Mouse (Mus musculus) liver, postnatal 0 days (tissue): ENCODE data around the gene Rpl35. TPM values are rescaled to one million over a fixed set of nuclear protein-coding genes. Genes with fewer than 3 reads are reported as not detected.

ENCODE experiments used
- ATAC-seq: fragments of 200-750 bp; cut with Nextera tagmentation; 2 replicates; pipeline ENCODE4 v1.8.0; 2017; ENCODE audit warnings: mild to moderate bottlenecking, moderate library complexity
- DNase-seq: peaks from one replicate; pipeline ENCODE4 v3.0.0-alpha.2; 2016
- H3K27ac ChIP-seq: fragments of 300-500 bp; sonication (generic); 2 replicates; pipeline ENCODE4 v1.5.1; 2014; ENCODE audit warnings: antibody characterized with exemption, moderate library complexity, mild to moderate bottlenecking, low read depth
- H3K27me3 ChIP-seq: fragments of 300-500 bp; sonication (generic); 2 replicates; pipeline ENCODE4 v1.6.1; 2014; ENCODE audit warnings: low read length, control low read depth, mixed read lengths; ENCODE audit not compliant: insufficient read depth
- H3K36me3 ChIP-seq: fragments of 300-500 bp; sonication (generic); replicated peaks from 2 replicates; pipeline ENCODE4 v1.6.1; 2014; ENCODE audit warnings: mild to moderate bottlenecking, control low read depth, low read length, moderate library complexity, mixed read lengths; ENCODE audit not compliant: insufficient read depth
- H3K4me1 ChIP-seq: fragments of 300-500 bp; sonication (generic); 2 replicates; pipeline ENCODE4 v1.6.1; 2014; ENCODE audit warnings: antibody characterized with exemption, mild to moderate bottlenecking, control low read depth; ENCODE audit not compliant: insufficient read depth
- H3K4me2 ChIP-seq: fragments of 300-500 bp; sonication (generic); 2 replicates; pipeline ENCODE4 v1.6.1; 2014; ENCODE audit warnings: low read depth, mild to moderate bottlenecking, low read length, moderate library complexity, mixed read lengths
- H3K4me3 ChIP-seq: fragments of 300-500 bp; sonication (generic); 2 replicates; pipeline ENCODE4 v1.5.1; 2014; ENCODE audit warnings: low read depth, low read length
- H3K9ac ChIP-seq: fragments of 300-500 bp; sonication (generic); replicated peaks from 2 replicates; pipeline ENCODE4 v1.6.1; 2014; ENCODE audit warnings: mild to moderate bottlenecking, moderate library complexity
- H3K9me3 ChIP-seq: fragments of 300-500 bp; sonication (generic); 2 replicates; pipeline ENCODE4 v1.6.1; 2016; ENCODE audit warnings: mild to moderate bottlenecking, control low read depth, low read length, mixed read lengths
- CTCF ChIP-seq: sonication (generic); IDR thresholded peaks from 2 replicates; pipeline ENCODE4 v1.5.1; 2016; ENCODE audit warnings: antibody characterized with exemption, low read depth
- EP300 ChIP-seq: IDR thresholded peaks from 2 replicates; pipeline ENCODE4 v1.6.1; 2016; ENCODE audit warnings: antibody characterized with exemption, low read depth, mild to moderate bottlenecking
- WGBS: fragments of 180-500 bp; shearing (Covaris S2); extraction: QIAGEN DNeasy Blood & Tissue Kit; methylation state at CpG from one replicate; pipeline ENCODE4 v1.1.7; 2014; ENCODE audit not compliant: insufficient replicate concordance; 5-methylcytosine and 5-hydroxymethylcytosine counted together
- polyA plus RNA-seq: library from polyadenylated mRNA; unstranded; fragments of >200 nt; fragmentation: Nextera tagmentation; extraction: Ambion mirVana; gene quantifications from 2 replicates; pipeline ENCODE4 v1.2.1, GENCODE M21; 2015

Gene Rpl35
- polyA plus RNA-seq, 1 experiment from 2014 or later: 574 TPM

GRCm38 (mm10) chr2:38970057-38970456 is 35.4 kb downstream of the Rpl35 start:
- peak; percentile 98 for ATAC-seq
- H3K27me3 ChIP-seq: no peaks in the 10 kb centered on the region
- H3K4me2 ChIP-seq: no peak overlapping the region
- 35% methylated on average over 5 of the region's 5 CpGs for WGBS
- peak overlapping the region; percentile 67 for H3K27ac ChIP-seq
- H3K4me3 ChIP-seq: no peak overlapping the region
- DNase-seq: peak; percentile 43
- TF ChIP-seq EP300: peak; percentile 87
- TF ChIP-seq CTCF: no peak
- no peaks in the 10 kb centered on the region for H3K9me3 ChIP-seq
- H3K36me3 ChIP-seq: no peaks in the 10 kb centered on the region
- peaks cover 8% of the 10 kb centered on the region; the same call in 1 of the 2 replicates for H3K4me1 ChIP-seq
- H3K9ac ChIP-seq: no peak overlapping the region

- H3K36me3 ChIP-seq: no peaks in the 10 kb centered on the region
- ATAC-seq: no peak; the same call in 1 of the 2 replicates
- H3K4me2 ChIP-seq: no peak overlapping the region
- WGBS: 67% methylated on average over 2 of the region's 2 CpGs
- peaks cover 8% of the 10 kb centered on the region; the same call in 1 of the 2 replicates for H3K4me1 ChIP-seq
- H3K4me3 ChIP-seq: no peak overlapping the region
- no peak overlapping the region for H3K9ac ChIP-seq
- no peaks in the 10 kb centered on the region for H3K9me3 ChIP-seq
- H3K27me3 ChIP-seq: no peaks in the 10 kb centered on the region
- H3K27ac ChIP-seq: peak overlapping the region; percentile 67
- TF ChIP-seq EP300 (no peak), CTCF (no peak)
- no peak for DNase-seq
Measured at GRCm38 (mm10) chr2:38969650-38970049, 35.8 kb downstream of the Rpl35 start.

- 51% methylated on average over 4 of the region's 4 CpGs for WGBS
- TF ChIP-seq CTCF (no peak), EP300 (no peak)
- ATAC-seq (no peak), DNase-seq (no peak)
- no peak overlapping the region for H3K4me3 ChIP-seq
- no peaks in the 10 kb centered on the region for H3K9me3 ChIP-seq
- H3K27ac ChIP-seq: no peak overlapping the region
- H3K4me2 ChIP-seq: no peak overlapping the region
- no peaks in the 10 kb centered on the region for H3K27me3 ChIP-seq
- no peak overlapping the region for H3K9ac ChIP-seq
- no peaks in the 10 kb centered on the region for H3K4me1 ChIP-seq
- H3K36me3 ChIP-seq: no peaks in the 10 kb centered on the region
Measured at GRCm38 (mm10) chr2:38964198-38964597, 41.2 kb downstream of the Rpl35 start.

- Histone ChIP-seq H3K36me3 (no peaks in the 10 kb centered on the region), H3K9ac (no peak overlapping the region), H3K9me3 (no peaks in the 10 kb centered on the region), H3K4me1 (no peaks in the 10 kb centered on the region), H3K4me3 (no peak overlapping the region), H3K27ac (no peak overlapping the region), H3K4me2 (no peak overlapping the region), H3K27me3 (no peaks in the 10 kb centered on the region)
- no peak for TF ChIP-seq EP300
- no peak for TF ChIP-seq CTCF
- no peak for DNase-seq
- no peak for ATAC-seq
- WGBS: 67% methylated on average over 5 of the region's 5 CpGs
Measured at GRCm38 (mm10) chr2:38957671-38958223, 47.7 kb downstream of the Rpl35 start.

- 38% methylated on average over 2 of the region's 2 CpGs for WGBS
- Histone ChIP-seq H3K4me3 (no peak overlapping the region), H3K9me3 (no peaks in the 10 kb centered on the region), H3K4me2 (no peak overlapping the region), H3K27me3 (no peaks in the 10 kb centered on the region), H3K4me1 (no peaks in the 10 kb centered on the region), H3K36me3 (no peaks in the 10 kb centered on the region), H3K9ac (no peak overlapping the region), H3K27ac (no peak overlapping the region)
- ATAC-seq: no peak
- DNase-seq: no peak
- TF ChIP-seq EP300 (no peak), CTCF (no peak)
Measured at GRCm38 (mm10) chr2:38956062-38956461, 49.4 kb downstream of the Rpl35 start.

- DNase-seq: no peak
- Histone ChIP-seq H3K36me3 (no peaks in the 10 kb centered on the region), H3K4me1 (peaks cover 4% of the 10 kb centered on the region; the same call in 1 of the 2 replicates), H3K27ac (no peak overlapping the region), H3K9me3 (no peaks in the 10 kb centered on the region), H3K9ac (no peak overlapping the region), H3K27me3 (no peaks in the 10 kb centered on the region), H3K4me3 (no peak overlapping the region), H3K4me2 (no peak overlapping the region)
- ATAC-seq: no peak
- no peak for TF ChIP-seq EP300
- no peak for TF ChIP-seq CTCF
- WGBS: 75% methylated on average over 5 of the region's 5 CpGs
Measured at GRCm38 (mm10) chr2:38953152-38953883, 52.1 kb downstream of the Rpl35 start.

Other genes starting within 250 kb of the Rpl35 start
- 0.83 and 1.1 TPM in 2 replicates for gene Nr6a1, start 77.9 kb downstream of the Rpl35 start, polyA plus RNA-seq
- gene Olfml2a, start 73.6 kb downstream of the Rpl35 start, polyA plus RNA-seq: 0.06 and 0.12 TPM in 2 replicates
- 0.53 and 0.60 TPM in 2 replicates for gene Wdr38, start 8.1 kb downstream of the Rpl35 start, polyA plus RNA-seq
- gene Arpc5l, start 276 bp downstream of the Rpl35 start, polyA plus RNA-seq: 59.3 and 60.7 TPM in 2 replicates
- gene Golga1, start 59.9 kb upstream of the Rpl35 start, polyA plus RNA-seq: 7.5 and 9.9 TPM in 2 replicates
- gene Scai, start 185.1 kb upstream of the Rpl35 start, polyA plus RNA-seq: 0.56 and 0.70 TPM in 2 replicates
- gene Ppp6c, start 220.8 kb upstream of the Rpl35 start, polyA plus RNA-seq: 35.5 and 37.0 TPM in 2 replicates